Mouse (Mus musculus): ENCODE data around the gene Kncn. TPM values are rescaled to one million over a fixed set of nuclear protein-coding genes. Genes with fewer than 3 reads are reported as not detected.

Kncn gene
- polyA plus RNA-seq, 1 experiment from 2014 or later = 0.24 TPM

GRCm38 (mm10) chr4:115908641-115909040 is 24.4 kb downstream of the Kncn start:
- Histone ChIP-seq H3K4me3 (replicated peaks; ENCODE audit: low read depth, low read length) (no peak overlapping the region), H3K9ac (replicated peaks; ENCODE audit: low read length) (no peak overlapping the region), H3K27ac (replicated peaks; ENCODE audit: low read depth, low read length) (no peak overlapping the region), H3K4me2 (ENCODE audit: low read length) (no peak overlapping the region), H3K27me3 (ENCODE audit: control insufficient read depth, insufficient read depth, low read length) (peaks cover 14% of the 10 kb centered on the region), H3K9me3 (ENCODE audit: control insufficient read depth, low read length) (no peaks in the 10 kb centered on the region), H3K36me3 (ENCODE audit: control insufficient read depth, insufficient read depth, low read length) (no peaks in the 10 kb centered on the region), H3K4me1 (ENCODE audit: control insufficient read depth, insufficient read depth, low read length) (peaks cover 26% of the 10 kb centered on the region)
- WGBS = 2% methylated on average over 7 of the region's 7 CpGs
- ATAC-seq (ENCODE audit: low FRiP score, low TSS enrichment) (peak; percentile 65), DNase-seq (peak; percentile 78)

GRCm38 (mm10) chr4:115911586-115911985 is 27.4 kb downstream of the Kncn start:
- peaks cover 7% of the 10 kb centered on the region; the same call in 1 of the 2 replicates for H3K4me1 ChIP-seq (ENCODE audit: control insufficient read depth, insufficient read depth, low read length)
- DNase-seq (no peak), ATAC-seq (ENCODE audit: low FRiP score, low TSS enrichment) (no peak)
- H3K27me3 ChIP-seq (ENCODE audit: control insufficient read depth, insufficient read depth, low read length) = peaks cover 8% of the 10 kb centered on the region
- no peak overlapping the region for H3K27ac ChIP-seq (replicated peaks; ENCODE audit: low read depth, low read length)
- H3K4me2 ChIP-seq (ENCODE audit: low read length) = no peak overlapping the region
- H3K9ac ChIP-seq (replicated peaks; ENCODE audit: low read length) = no peak overlapping the region
- no peaks in the 10 kb centered on the region for H3K9me3 ChIP-seq (ENCODE audit: control insufficient read depth, low read length)
- 4% methylated on average over 4 of the region's 4 CpGs for WGBS
- no peaks in the 10 kb centered on the region for H3K36me3 ChIP-seq (ENCODE audit: control insufficient read depth, insufficient read depth, low read length)
- no peak overlapping the region for H3K4me3 ChIP-seq (replicated peaks; ENCODE audit: low read depth, low read length)

- H3K27ac ChIP-seq (replicated peaks; ENCODE audit: low read depth, low read length) = no peak overlapping the region
- no peaks in the 10 kb centered on the region for H3K27me3 ChIP-seq (ENCODE audit: control insufficient read depth, insufficient read depth, low read length)
- H3K4me2 ChIP-seq (ENCODE audit: low read length) = no peak overlapping the region
- no peaks in the 10 kb centered on the region for H3K4me1 ChIP-seq (ENCODE audit: control insufficient read depth, insufficient read depth, low read length)
- no peaks in the 10 kb centered on the region for H3K9me3 ChIP-seq (ENCODE audit: control insufficient read depth, low read length)
- DNase-seq (no peak), ATAC-seq (ENCODE audit: low FRiP score, low TSS enrichment) (no peak)
- 67% methylated on average over 16 of the region's 16 CpGs for WGBS
- no peak overlapping the region for H3K4me3 ChIP-seq (replicated peaks; ENCODE audit: low read depth, low read length)
- no peaks in the 10 kb centered on the region for H3K36me3 ChIP-seq (ENCODE audit: control insufficient read depth, insufficient read depth, low read length)
- H3K9ac ChIP-seq (replicated peaks; ENCODE audit: low read length) = no peak overlapping the region
Measured at GRCm38 (mm10) chr4:115919911-115920310, 35.7 kb downstream of the Kncn start.

- Histone ChIP-seq H3K4me2 (ENCODE audit: low read length) (no peak overlapping the region), H3K36me3 (ENCODE audit: control insufficient read depth, insufficient read depth, low read length) (no peaks in the 10 kb centered on the region), H3K4me3 (replicated peaks; ENCODE audit: low read depth, low read length) (no peak overlapping the region), H3K9me3 (ENCODE audit: control insufficient read depth, low read length) (no peaks in the 10 kb centered on the region), H3K9ac (replicated peaks; ENCODE audit: low read length) (no peak overlapping the region), H3K27me3 (ENCODE audit: control insufficient read depth, insufficient read depth, low read length) (no peaks in the 10 kb centered on the region), H3K27ac (replicated peaks; ENCODE audit: low read depth, low read length) (no peak overlapping the region), H3K4me1 (ENCODE audit: control insufficient read depth, insufficient read depth, low read length) (no peaks in the 10 kb centered on the region)
- DNase-seq (no peak), ATAC-seq (ENCODE audit: low FRiP score, low TSS enrichment) (no peak)
- WGBS = 94% methylated on average over 5 of the region's 5 CpGs
Measured at GRCm38 (mm10) chr4:115922688-115923087, 38.5 kb downstream of the Kncn start.

GRCm38 (mm10) chr4:115923262-115923880 is 39.2 kb downstream of the Kncn start:
- ATAC-seq (ENCODE audit: low FRiP score, low TSS enrichment) (no peak), DNase-seq (no peak)
- 84% methylated on average over 16 of the region's 16 CpGs for WGBS
- H3K27me3 ChIP-seq (ENCODE audit: control insufficient read depth, insufficient read depth, low read length) = no peaks in the 10 kb centered on the region
- H3K27ac ChIP-seq (replicated peaks; ENCODE audit: low read depth, low read length) = no peak overlapping the region
- no peak overlapping the region for H3K4me3 ChIP-seq (replicated peaks; ENCODE audit: low read depth, low read length)
- no peaks in the 10 kb centered on the region for H3K36me3 ChIP-seq (ENCODE audit: control insufficient read depth, insufficient read depth, low read length)
- no peaks in the 10 kb centered on the region for H3K9me3 ChIP-seq (ENCODE audit: control insufficient read depth, low read length)
- H3K4me2 ChIP-seq (ENCODE audit: low read length) = no peak overlapping the region
- no peaks in the 10 kb centered on the region for H3K4me1 ChIP-seq (ENCODE audit: control insufficient read depth, insufficient read depth, low read length)
- no peak overlapping the region for H3K9ac ChIP-seq (replicated peaks; ENCODE audit: low read length)

GRCm38 (mm10) chr4:115927637-115928036 is 43.4 kb downstream of the Kncn start:
- DNase-seq (no peak), ATAC-seq (ENCODE audit: low FRiP score, low TSS enrichment) (no peak)
- no peak overlapping the region for H3K27ac ChIP-seq (replicated peaks; ENCODE audit: low read depth, low read length)
- H3K9me3 ChIP-seq (ENCODE audit: control insufficient read depth, low read length) = no peaks in the 10 kb centered on the region
- peaks cover 14% of the 10 kb centered on the region; the same call in 1 of the 2 replicates for H3K27me3 ChIP-seq (ENCODE audit: control insufficient read depth, insufficient read depth, low read length)
- no peaks in the 10 kb centered on the region for H3K4me1 ChIP-seq (ENCODE audit: control insufficient read depth, insufficient read depth, low read length)
- no peaks in the 10 kb centered on the region for H3K36me3 ChIP-seq (ENCODE audit: control insufficient read depth, insufficient read depth, low read length)
- WGBS = 81% methylated on average over 7 of the region's 7 CpGs
- no peak overlapping the region for H3K4me3 ChIP-seq (replicated peaks; ENCODE audit: low read depth, low read length)
- no peak overlapping the region for H3K9ac ChIP-seq (replicated peaks; ENCODE audit: low read length)
- H3K4me2 ChIP-seq (ENCODE audit: low read length) = no peak overlapping the region

GRCm38 (mm10) chr4:115931556-115932088 is 47.4 kb downstream of the Kncn start:
- H3K4me3 ChIP-seq (replicated peaks; ENCODE audit: low read depth, low read length) = no peak overlapping the region
- H3K4me2 ChIP-seq (ENCODE audit: low read length) = no peak overlapping the region
- H3K36me3 ChIP-seq (ENCODE audit: control insufficient read depth, insufficient read depth, low read length) = no peaks in the 10 kb centered on the region
- no peak for ATAC-seq (ENCODE audit: low FRiP score, low TSS enrichment)
- H3K4me1 ChIP-seq (ENCODE audit: control insufficient read depth, insufficient read depth, low read length) = peaks cover 7% of the 10 kb centered on the region; the same call in 1 of the 2 replicates
- no peak overlapping the region for H3K27ac ChIP-seq (replicated peaks; ENCODE audit: low read depth, low read length)
- 61% methylated on average over 13 of the region's 13 CpGs for WGBS
- H3K9me3 ChIP-seq (ENCODE audit: control insufficient read depth, low read length) = no peaks in the 10 kb centered on the region
- H3K27me3 ChIP-seq (ENCODE audit: control insufficient read depth, insufficient read depth, low read length) = peaks cover 52% of the 10 kb centered on the region
- no peak for DNase-seq
- no peak overlapping the region for H3K9ac ChIP-seq (replicated peaks; ENCODE audit: low read length)

- H3K27me3 ChIP-seq (ENCODE audit: control insufficient read depth, insufficient read depth, low read length) = peaks cover 72% of the 10 kb centered on the region
- DNase-seq (peak; percentile 61), ATAC-seq (ENCODE audit: low FRiP score, low TSS enrichment) (no peak)
- no peak overlapping the region for H3K27ac ChIP-seq (replicated peaks; ENCODE audit: low read depth, low read length)
- H3K9ac ChIP-seq (replicated peaks; ENCODE audit: low read length) = no peak overlapping the region; the same call in 1 of the 2 replicates
- no peaks in the 10 kb centered on the region for H3K36me3 ChIP-seq (ENCODE audit: control insufficient read depth, insufficient read depth, low read length)
- peaks cover 18% of the 10 kb centered on the region for H3K4me1 ChIP-seq (ENCODE audit: control insufficient read depth, insufficient read depth, low read length)
- no peaks in the 10 kb centered on the region for H3K9me3 ChIP-seq (ENCODE audit: control insufficient read depth, low read length)
- peak overlapping the region; percentile 61 for H3K4me2 ChIP-seq (ENCODE audit: low read length)
- peak overlapping the region; percentile 35 for H3K4me3 ChIP-seq (replicated peaks; ENCODE audit: low read depth, low read length)
- 4% methylated on average over 36 of the region's 36 CpGs for WGBS
Measured at GRCm38 (mm10) chr4:115935835-115936581, 51.8 kb downstream of the Kncn start.
